17 mouse cellular contexts compared by ENCODE assay signal in genomic region chr7:128284047-128284446, GRCm38 (mm10). TPM values are rescaled to one million over a fixed set of nuclear protein-coding genes. Genes with fewer than 3 reads are reported as not detected.
DNase-seq lines count a peak whose midpoint lies in the region; ATAC-seq lines count a peak whose summit lies in the region.
"Had no signal": no experiment of that assay in that cellular context is flagged by ENCODE, and none has a peak within 500 bp of the region (broad histone marks: within the 10 kb centered on the region; RNA-seq: fewer than 3 reads in every experiment).

No protein-coding gene starts in this region.

- no peaks in the 10 kb centered on the region for H3K4me1 ChIP-seq in kidney, embryonic 14.5 days (ENCODE audit: control insufficient read depth, insufficient read depth, low read length)
- H3K4me1 ChIP-seq in neural tube, embryonic 11.5 days (ENCODE audit: control insufficient read depth, insufficient read depth, low read length) = peaks cover 4% of the 10 kb centered on the region; the same call in 1 of the 2 replicates
- H3K4me1 ChIP-seq in neural tube, embryonic 15.5 days = peaks cover 6% of the 10 kb centered on the region
- peaks cover 20% of the 10 kb centered on the region for H3K4me1 ChIP-seq in intestine, embryonic 16.5 days (ENCODE audit: control insufficient read depth, insufficient read depth, low read length)

- 59% methylated on average over 5 of the region's 5 CpGs for WGBS in kidney, embryonic 14.5 days
- 49% methylated on average over 5 of the region's 5 CpGs for WGBS in neural tube, embryonic 11.5 days
- WGBS in neural tube, embryonic 15.5 days = 34% methylated on average over 5 of the region's 5 CpGs
- WGBS in intestine, embryonic 16.5 days = 49% methylated on average over 5 of the region's 5 CpGs

- ATAC-seq in kidney, embryonic 14.5 days (ENCODE audit: low FRiP score, low TSS enrichment) = 0 out of 2 replicates have a peak, but pooled peaks have one; percentile 40
- no peak for ATAC-seq in neural tube, embryonic 11.5 days (ENCODE audit: insufficient read depth, low FRiP score, low TSS enrichment)
- ATAC-seq in neural tube, embryonic 15.5 days (ENCODE audit: low FRiP score) = no peak
- no peak for ATAC-seq in intestine, embryonic 16.5 days
- ATAC-seq: CD4-positive, CD25-positive, alpha-beta regulatory T cell, adult 4 months had no signal

- H3K27me3 ChIP-seq in kidney, embryonic 14.5 days (ENCODE audit: control insufficient read depth, insufficient read depth, low read length) = no peaks in the 10 kb centered on the region
- H3K27me3 ChIP-seq in neural tube, embryonic 11.5 days (ENCODE audit: control insufficient read depth, insufficient read depth, low read length) = no peaks in the 10 kb centered on the region
- H3K27me3 ChIP-seq in neural tube, embryonic 15.5 days (replicated peaks) = no peaks in the 10 kb centered on the region
- no peaks in the 10 kb centered on the region for H3K27me3 ChIP-seq in intestine, embryonic 16.5 days (replicated peaks; ENCODE audit: control insufficient read depth, insufficient read depth, low read length)
- H3K27me3 ChIP-seq: heart, embryonic 13.5 days; hindbrain, embryonic 15.5 days had no signal

- H3K4me3 ChIP-seq in kidney, embryonic 14.5 days (ENCODE audit: low read length) = no peak overlapping the region
- no peak overlapping the region for H3K4me3 ChIP-seq in neural tube, embryonic 11.5 days (ENCODE audit: low read depth, low read length)
- H3K4me3 ChIP-seq in neural tube, embryonic 15.5 days (replicated peaks) = no peak overlapping the region
- no peak overlapping the region for H3K4me3 ChIP-seq in intestine, embryonic 16.5 days (ENCODE audit: low read length)
- H3K4me3 ChIP-seq: erythroblast, embryonic 14.5 days; heart, embryonic 13.5 days; hindbrain, embryonic 15.5 days had no signal

- no peak overlapping the region for H3K4me2 ChIP-seq in kidney, embryonic 14.5 days (replicated peaks; ENCODE audit: low read depth, low read length)
- no peak overlapping the region for H3K4me2 ChIP-seq in neural tube, embryonic 11.5 days (ENCODE audit: low read depth)
- no peak overlapping the region for H3K4me2 ChIP-seq in neural tube, embryonic 15.5 days
- no peak overlapping the region for H3K4me2 ChIP-seq in intestine, embryonic 16.5 days (ENCODE audit: low read depth, low read length)
- H3K4me2 ChIP-seq: heart, embryonic 13.5 days; hindbrain, embryonic 15.5 days had no signal

- H3K9me3 ChIP-seq in kidney, embryonic 14.5 days (ENCODE audit: control insufficient read depth, low read length) = no peaks in the 10 kb centered on the region
- H3K9me3 ChIP-seq in neural tube, embryonic 11.5 days (ENCODE audit: control insufficient read depth, low read length) = no peaks in the 10 kb centered on the region
- H3K9me3 ChIP-seq in neural tube, embryonic 15.5 days (replicated peaks) = no peaks in the 10 kb centered on the region
- no peaks in the 10 kb centered on the region for H3K9me3 ChIP-seq in intestine, embryonic 16.5 days (ENCODE audit: control insufficient read depth, low read length)
- H3K9me3 ChIP-seq: heart, embryonic 13.5 days; hindbrain, embryonic 15.5 days had no signal

- peaks cover 39% of the 10 kb centered on the region; the same call in 1 of the 2 replicates for H3K36me3 ChIP-seq in kidney, embryonic 14.5 days (ENCODE audit: control insufficient read depth, insufficient read depth, low read length)
- no peaks in the 10 kb centered on the region for H3K36me3 ChIP-seq in neural tube, embryonic 11.5 days (ENCODE audit: control insufficient read depth, insufficient read depth, low read length)
- peaks cover 14% of the 10 kb centered on the region for H3K36me3 ChIP-seq in neural tube, embryonic 15.5 days
- H3K36me3 ChIP-seq in intestine, embryonic 16.5 days (ENCODE audit: control insufficient read depth, insufficient read depth, low read length) = peaks cover 5% of the 10 kb centered on the region; the same call in 1 of the 2 replicates

- DNase-seq in kidney, adult 8-10 months = no peak
- DNase-seq in neural tube, embryonic 11.5 days (ENCODE audit: low spot score) = peak; percentile 46
- DNase-seq in left cerebral cortex, adult 8-10 months (ENCODE audit: low spot score in 2 of 2) = no peak
- no peak for DNase-seq in adrenal gland, postnatal 36 days
- DNase-seq: adrenal gland, postnatal 25 days; kidney, postnatal 10 days; layer of hippocampus, adult 9-11 months had no signal

- no peak overlapping the region for H3K27ac ChIP-seq in kidney, embryonic 14.5 days (ENCODE audit: low read depth, low read length)
- peak overlapping the region; percentile 84 for H3K27ac ChIP-seq in neural tube, embryonic 11.5 days (ENCODE audit: low read depth, low read length)
- H3K27ac ChIP-seq in neural tube, embryonic 15.5 days (replicated peaks) = no peak overlapping the region; the same call in 1 of the 2 replicates
- H3K27ac ChIP-seq in intestine, embryonic 16.5 days (ENCODE audit: low read length) = peak overlapping the region; percentile 9; the same call in 1 of the 2 replicates
- H3K27ac ChIP-seq: heart, embryonic 13.5 days; hindbrain, embryonic 15.5 days had no signal

- H3K9ac ChIP-seq in kidney, embryonic 14.5 days (ENCODE audit: low read depth, low read length) = no peak overlapping the region
- H3K9ac ChIP-seq in neural tube, embryonic 11.5 days (ENCODE audit: low read length) = no peak overlapping the region; the same call in 1 of the 2 replicates
- H3K9ac ChIP-seq in neural tube, embryonic 15.5 days (replicated peaks) = no peak overlapping the region
- no peak overlapping the region for H3K9ac ChIP-seq in intestine, embryonic 16.5 days (ENCODE audit: low read depth, low read length)
- H3K9ac ChIP-seq: heart, embryonic 13.5 days; hindbrain, embryonic 15.5 days had no signal

RNA-seq across cellular contexts. Expression of gene BC017158, which starts 13.9 kb away (rescaled TPM):
- polyA plus RNA-seq in kidney, embryonic 14.5 days (2014; fragmentation: Nextera tagmentation; extraction: Ambion mirVana) = 26.9 and 32.1 TPM in 2 replicates
- polyA plus RNA-seq in neural tube, embryonic 11.5 days (2014; fragmentation: Nextera tagmentation; extraction: Ambion mirVana) = 24.2 and 24.6 TPM in 2 replicates
- polyA plus RNA-seq in neural tube, embryonic 15.5 days (2015; fragmentation: Nextera tagmentation; extraction: Ambion mirVana) = 22.7 and 25.7 TPM in 2 replicates
- 49.6 and 53.4 TPM in 2 replicates for polyA plus RNA-seq in intestine, embryonic 16.5 days (2015; fragmentation: Nextera tagmentation; extraction: Ambion mirVana)
- 10 to 100 TPM; 25.7 to 29.4 (median 28.9) TPM for total RNA-seq in left cerebral cortex, adult 8-10 months (2022)
- 10 to 100 TPM; 27.9 to 28.9 TPM for total RNA-seq in adrenal gland, postnatal 36 days (2021)

RNA-seq across cellular contexts. Expression of gene Slc5a2, which starts 18.6 kb away (rescaled TPM):
- 1.1 and 2.2 TPM in 2 replicates for polyA plus RNA-seq in kidney, embryonic 14.5 days (2014; fragmentation: Nextera tagmentation; extraction: Ambion mirVana)
- 0.13 and 0.55 TPM in 2 replicates for polyA plus RNA-seq in neural tube, embryonic 11.5 days (2014; fragmentation: Nextera tagmentation; extraction: Ambion mirVana)
- polyA plus RNA-seq in neural tube, embryonic 15.5 days (2015; fragmentation: Nextera tagmentation; extraction: Ambion mirVana) = 0.10 TPM in 1 of 2 replicates, not detected in the other
- polyA plus RNA-seq in intestine, embryonic 16.5 days (2015; fragmentation: Nextera tagmentation; extraction: Ambion mirVana) = not detected in 2 replicates
- not detected for total RNA-seq in left cerebral cortex, adult 8-10 months (2022)
- total RNA-seq in adrenal gland, postnatal 36 days (2021) = not detected
- total RNA-seq: adrenal gland, postnatal 25 days; gastrocnemius, postnatal 4 days; left cerebral cortex, postnatal 25 days; monocyte, adult 5-6 weeks had no signal
- polyA plus RNA-seq: heart, embryonic 13.5 days; hindbrain, embryonic 15.5 days had no signal

RNA-seq across cellular contexts. Expression of gene Tgfb1i1, which starts 37.4 kb away (rescaled TPM):
- polyA plus RNA-seq in kidney, embryonic 14.5 days (2014; fragmentation: Nextera tagmentation; extraction: Ambion mirVana) = 44.3 and 61.7 TPM in 2 replicates
- 31.3 and 32.3 TPM in 2 replicates for polyA plus RNA-seq in neural tube, embryonic 11.5 days (2014; fragmentation: Nextera tagmentation; extraction: Ambion mirVana)
- polyA plus RNA-seq in neural tube, embryonic 15.5 days (2015; fragmentation: Nextera tagmentation; extraction: Ambion mirVana) = 28.4 and 50.2 TPM in 2 replicates
- polyA plus RNA-seq in intestine, embryonic 16.5 days (2015; fragmentation: Nextera tagmentation; extraction: Ambion mirVana) = 167 and 175 TPM in 2 replicates
- 10 to 100 TPM; 16.0 to 17.2 (median 16.5) TPM for total RNA-seq in left cerebral cortex, adult 8-10 months (2022)
- total RNA-seq in adrenal gland, postnatal 36 days (2021) = 10 to 100 TPM; 18.3 to 28.9 TPM
- total RNA-seq: monocyte, adult 5-6 weeks had no signal

RNA-seq across cellular contexts. Expression of gene 9130023H24Rik, which starts 46.2 kb away (rescaled TPM):
- polyA plus RNA-seq in kidney, embryonic 14.5 days (2014; fragmentation: Nextera tagmentation; extraction: Ambion mirVana) = 7.5 and 9.5 TPM in 2 replicates
- 12.9 and 14.2 TPM in 2 replicates for polyA plus RNA-seq in neural tube, embryonic 11.5 days (2014; fragmentation: Nextera tagmentation; extraction: Ambion mirVana)
- polyA plus RNA-seq in neural tube, embryonic 15.5 days (2015; fragmentation: Nextera tagmentation; extraction: Ambion mirVana) = 6.4 and 6.6 TPM in 2 replicates
- 5.7 and 6.5 TPM in 2 replicates for polyA plus RNA-seq in intestine, embryonic 16.5 days (2015; fragmentation: Nextera tagmentation; extraction: Ambion mirVana)
- 1 to 10 TPM; 3.9 to 5.0 (median 4.4) TPM for total RNA-seq in left cerebral cortex, adult 8-10 months (2022)
- total RNA-seq in adrenal gland, postnatal 36 days (2021) = 1 to 10 TPM; 6.5 to 7.6 TPM

RNA-seq across cellular contexts. Expression of gene Armc5, which starts 46.9 kb away (rescaled TPM):
- polyA plus RNA-seq in kidney, embryonic 14.5 days (2014; fragmentation: Nextera tagmentation; extraction: Ambion mirVana) = 11.7 and 12.9 TPM in 2 replicates
- 10.5 and 11.6 TPM in 2 replicates for polyA plus RNA-seq in neural tube, embryonic 11.5 days (2014; fragmentation: Nextera tagmentation; extraction: Ambion mirVana)
- 13.8 and 14.0 TPM in 2 replicates for polyA plus RNA-seq in neural tube, embryonic 15.5 days (2015; fragmentation: Nextera tagmentation; extraction: Ambion mirVana)
- 15.4 and 17.8 TPM in 2 replicates for polyA plus RNA-seq in intestine, embryonic 16.5 days (2015; fragmentation: Nextera tagmentation; extraction: Ambion mirVana)
- 10 to 100 TPM; 14.2 to 16.8 (median 14.9) TPM for total RNA-seq in left cerebral cortex, adult 8-10 months (2022)
- 10 to 100 TPM; 18.5 to 19.9 TPM for total RNA-seq in adrenal gland, postnatal 36 days (2021)

Comparison
In these comparisons a context has a peak if more than half of its experiments do, and no peak if none do; other contexts are left out.
1. H3K27ac ChIP-seq: peak in neural tube, embryonic 11.5 days (single experiment) and intestine, embryonic 16.5 days (single experiment); none in kidney, embryonic 14.5 days (single experiment) and neural tube, embryonic 15.5 days (single experiment).